Mouse (Mus musculus) frontal cortex, postnatal 36 days (tissue): ENCODE data around the gene Hikeshi.
A peak's percentile ranks its signal among the peaks of the same experiment; 100 is the strongest.

ENCODE experiments used
- DNase-seq, 2 experiments: peaks; one replicate each; pipeline ENCODE4 v3.0.0; 2022; ENCODE audit warnings: low spot score in 2 of 2

The Hikeshi gene

GRCm38 (mm10) chr7:89913432-89914158 is 27.4 kb downstream of the Hikeshi start:
- no peak for DNase-seq

DNA sequence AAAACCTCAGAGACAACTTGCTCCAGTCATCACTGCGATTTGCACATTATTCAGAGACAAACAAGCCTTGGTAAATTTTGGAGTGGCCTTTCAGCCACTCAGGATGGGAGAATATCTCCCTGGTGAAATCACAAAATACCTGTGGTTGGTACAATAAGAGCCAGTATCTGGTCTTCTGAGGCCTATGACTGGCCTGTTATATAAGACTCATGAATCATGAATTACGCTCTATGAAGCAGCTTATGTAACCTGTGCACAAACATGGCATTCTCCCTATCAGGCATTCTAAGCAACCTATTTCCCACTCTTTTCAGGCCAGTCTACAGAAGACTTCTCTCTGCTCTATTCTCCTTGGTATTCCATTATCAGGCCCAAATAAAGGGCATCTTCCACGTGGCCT is 28.6 kb downstream of the Hikeshi start:
- no peak for DNase-seq

- DNase-seq: no peak
These were observed 31.3 kb downstream of the Hikeshi start for GRCm38 (mm10) chr7:89909711-89910110.

DNA sequence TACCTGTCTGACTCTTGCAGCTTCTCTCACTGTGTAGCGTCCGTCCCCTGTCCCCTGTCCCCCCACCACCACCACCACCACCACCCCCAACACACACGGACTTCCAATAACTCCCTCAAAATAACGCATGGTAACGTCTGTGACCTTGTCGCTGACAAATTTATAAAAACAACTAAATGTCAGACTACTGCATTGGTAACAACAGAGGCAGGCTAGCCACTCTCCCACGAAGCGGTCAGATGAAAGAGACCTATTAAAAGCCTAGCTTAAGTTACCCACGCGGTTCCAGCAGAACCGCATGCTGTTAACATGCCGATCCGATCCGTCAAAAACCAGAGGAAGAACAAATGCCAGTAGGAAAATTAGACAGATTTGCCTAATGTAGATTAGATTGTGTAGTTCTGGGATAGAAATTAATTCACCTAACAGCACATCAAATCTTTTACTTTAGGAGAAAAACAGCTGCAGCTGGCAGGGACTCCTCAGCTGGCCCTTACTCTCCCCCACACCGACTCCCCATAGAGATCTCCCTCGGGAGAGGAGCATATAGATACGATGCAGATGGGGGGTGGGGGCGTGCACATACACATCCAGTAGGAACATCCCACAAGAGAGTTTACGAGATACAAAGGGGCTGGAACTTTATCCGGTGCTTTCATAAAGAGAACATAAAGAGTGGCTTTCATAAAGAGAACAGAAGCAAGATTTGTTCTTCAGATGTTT is 31.9 kb downstream of the Hikeshi start:
- no peak for DNase-seq

DNA sequence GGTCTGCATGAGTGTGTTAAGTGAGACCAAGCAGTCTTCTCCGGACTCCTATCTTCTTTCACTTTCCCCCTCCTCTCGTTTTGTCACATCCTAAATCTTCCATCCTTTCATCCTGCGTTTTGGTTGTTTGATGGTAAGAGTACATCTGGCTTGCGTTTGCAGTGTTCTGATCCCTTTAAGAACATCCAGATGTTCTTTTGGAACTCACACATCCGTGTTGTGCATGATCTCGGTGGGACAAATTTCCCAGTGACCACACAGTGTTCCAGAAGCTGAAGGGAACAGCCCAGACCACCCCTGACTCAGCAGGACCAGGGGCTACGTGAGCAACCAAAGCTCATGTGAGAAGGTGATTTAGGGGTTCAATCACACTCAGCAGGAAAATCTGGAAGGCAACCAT is 32.6 kb downstream of the Hikeshi start:
- no peak for DNase-seq

DNA sequence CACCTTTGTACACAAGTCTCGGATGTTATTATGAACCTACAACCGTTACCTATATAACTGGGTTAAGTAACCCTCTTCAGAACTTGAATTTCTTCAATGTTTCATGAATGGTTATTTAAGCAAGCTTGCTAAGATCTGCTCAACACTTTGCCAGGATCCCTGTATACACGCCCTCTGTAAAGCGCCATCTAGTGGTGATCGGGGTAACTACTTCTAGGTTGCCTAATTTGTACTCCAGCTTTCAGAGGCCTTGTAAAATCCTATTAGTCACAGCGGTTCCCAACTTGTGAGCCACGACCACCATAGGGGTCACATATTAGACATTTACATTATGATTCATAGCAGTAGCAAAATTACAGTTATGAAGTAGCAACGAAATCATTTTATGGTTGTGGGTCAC is 33.1 kb downstream of the Hikeshi start:
- peak; percentile 73 to 80 for DNase-seq

DNA sequence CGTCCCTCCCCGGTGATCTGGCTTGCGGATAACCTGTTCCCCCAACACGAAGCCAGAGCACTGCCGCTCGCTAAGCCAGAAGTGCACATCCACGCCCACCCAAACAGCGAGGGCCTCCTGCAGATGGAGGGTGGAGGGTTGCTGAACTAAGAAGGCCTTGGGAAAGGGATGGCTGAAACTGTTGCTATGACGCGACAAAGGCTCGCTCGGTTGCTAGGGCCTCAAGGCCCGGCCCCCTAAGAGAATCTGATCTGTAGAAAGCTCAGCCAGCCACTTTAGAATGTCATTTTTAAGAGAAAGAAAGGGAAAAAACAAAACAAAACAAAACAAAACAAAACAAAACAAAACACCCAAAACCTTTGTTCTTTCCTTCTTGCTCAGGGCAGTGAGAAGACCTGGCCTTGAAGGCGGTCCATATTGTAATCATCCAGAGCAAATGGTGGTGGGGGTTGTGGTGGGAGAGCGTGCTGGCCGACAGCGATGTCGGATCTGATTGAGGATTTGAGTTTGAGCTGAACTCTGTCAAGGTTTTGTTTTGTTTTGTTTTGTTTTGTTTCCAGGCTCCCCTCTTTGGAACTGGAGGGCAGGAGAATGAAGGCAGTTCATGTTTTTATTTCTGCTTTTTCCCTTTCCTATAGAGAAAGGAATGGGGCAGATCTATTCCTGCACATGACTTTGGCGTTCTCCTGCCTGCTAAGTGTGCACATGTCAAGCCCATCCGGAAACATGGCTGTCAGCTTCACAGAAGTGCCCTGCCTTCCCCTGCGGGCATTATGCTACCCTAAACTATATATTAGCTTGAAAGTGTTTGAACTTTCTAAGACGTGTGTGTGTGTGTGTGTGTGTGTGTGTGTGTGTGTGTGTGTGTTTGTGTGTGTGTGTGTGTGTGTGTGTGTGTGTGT is 37.3 kb downstream of the Hikeshi start, which contains the start of gene Ccdc81:
Ccdc81 (minus strand) TSS at position 188 of the 902 bp plus-strand sequence.
- DNase-seq: no peak

DNA sequence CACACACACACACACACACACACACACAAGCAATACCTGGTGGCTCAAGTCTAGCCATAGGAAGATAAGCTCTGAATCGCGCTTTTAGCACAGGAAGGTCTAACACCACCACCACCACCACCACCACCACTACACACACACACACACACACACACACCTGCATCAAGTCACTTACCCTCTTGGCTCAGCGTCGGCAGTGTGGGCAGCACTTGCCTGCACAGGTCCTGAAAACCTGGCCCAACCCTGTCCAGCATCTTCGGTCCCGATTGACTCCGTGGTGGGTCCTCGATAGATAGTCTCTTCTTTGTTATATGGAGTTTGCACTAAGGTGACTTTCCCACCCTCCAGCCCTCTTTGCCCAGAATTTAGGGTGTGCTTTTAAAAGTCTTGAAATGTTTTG is 38.0 kb downstream of the Hikeshi start:
- DNase-seq: no peak

DNA sequence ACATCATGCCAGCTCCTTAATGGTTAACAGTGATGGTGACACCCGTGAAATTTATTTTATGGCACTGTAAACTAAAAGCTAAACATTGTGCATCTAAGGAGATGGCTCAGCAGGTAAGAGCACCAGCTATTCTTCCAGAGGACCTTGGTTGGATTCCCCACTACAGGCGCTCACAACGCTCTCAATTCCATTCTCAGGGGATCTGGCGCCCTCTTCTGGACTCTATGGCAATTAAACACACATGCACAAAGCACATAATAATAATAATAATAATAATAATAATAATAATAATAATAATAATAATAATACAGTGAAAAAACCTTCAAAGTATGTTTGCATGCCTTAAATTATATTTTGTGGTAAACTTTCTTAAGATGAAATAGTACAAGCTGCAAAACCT is 49.1 kb downstream of the Hikeshi start:
- no peak for DNase-seq

DNA sequence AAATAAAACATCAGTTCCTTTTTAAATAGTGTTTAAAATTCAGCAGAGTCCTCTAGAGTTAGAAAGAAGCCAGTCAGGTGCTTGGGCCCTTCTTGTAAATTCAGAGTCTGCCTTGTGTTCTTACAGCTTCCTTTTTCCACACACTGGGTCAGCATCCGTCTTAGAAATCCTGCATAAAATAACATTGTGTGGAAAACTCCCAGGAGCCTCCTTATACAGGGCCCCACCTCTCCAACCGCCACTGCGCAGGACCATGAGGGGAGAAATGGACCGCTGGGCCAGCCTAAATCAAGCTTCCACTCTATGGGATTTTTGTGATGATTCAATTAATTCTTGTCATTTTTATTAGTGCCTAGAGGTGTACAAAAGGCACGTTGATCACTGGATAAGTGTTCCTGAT is 49.6 kb downstream of the Hikeshi start:
- DNase-seq: no peak

- DNase-seq: no peak
These were observed 56.5 kb downstream of the Hikeshi start for GRCm38 (mm10) chr7:89884551-89884950.

DNA sequence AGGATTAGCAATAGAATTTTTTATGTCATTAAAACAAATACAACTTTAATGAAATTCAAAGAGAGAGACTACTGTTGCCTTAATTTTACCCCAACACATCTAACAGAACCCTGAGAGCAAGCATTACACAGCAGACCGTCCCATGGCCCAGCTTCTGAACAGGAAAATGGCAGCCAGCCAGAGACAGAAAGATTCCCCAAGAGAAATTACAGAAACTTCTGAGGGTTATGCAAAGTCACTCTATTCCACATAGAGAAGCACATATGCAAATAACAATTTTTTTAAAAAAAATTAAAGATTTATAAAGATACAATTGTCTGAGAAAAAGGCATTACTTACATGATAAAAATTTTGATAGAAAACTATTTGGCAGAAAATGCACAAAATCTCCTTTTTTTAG is 61.3 kb downstream of the Hikeshi start:
- DNase-seq: no peak
